Mouse (Mus musculus) erythroblast, embryonic 14.5 days (primary cell): ENCODE measurements around the gene Dmd.

Experiments
- GATA1 ChIP-seq: IDR thresholded peaks from 2 replicates; pipeline ENCODE4 v1.6.1; 2012; ENCODE audit warnings: low read length, inconsistent platforms, mixed read lengths
- TAL1 ChIP-seq: IDR thresholded peaks from 3 replicates; pipeline ENCODE4 v1.6.1; 2012; ENCODE audit warnings: low read length, inconsistent platforms, mixed read lengths

- TF ChIP-seq TAL1 (no peak), GATA1 (no peak)
These were observed 2245.2 kb downstream of the Dmd start for GRCm38 (mm10) chrX:85193856-85194255.
